Mouse (Mus musculus) embryonic facial prominence, embryonic 11.5 days (tissue): ENCODE measurements at regions not wholly inside any gene's neighbourhood (a gene's known extent, or its start where the extent isn't known, plus 50 kb on each side); places are given as distances from the start of the nearest gene placed in this dataset.
"Not testable (repeated sequence)": the region's sequence is repeated elsewhere in the genome, so short reads cannot be mapped to it uniquely, and the experiment has no call there.

Source experiments
- ATAC-seq: fragments of 200-750 bp; cut with Nextera tagmentation; replicated peaks from 2 replicates; pipeline ENCODE4 v1.8.0; 2017; ENCODE audit warnings: low read depth; ENCODE audit not compliant: insufficient number of reproducible peaks, low FRiP score, low TSS enrichment
- DNase-seq: peaks from one replicate; pipeline ENCODE4 v3.0.0-alpha.2; 2015; ENCODE audit warnings: low spot score
- H3K27ac ChIP-seq: fragments of 300-500 bp; sonication (generic); replicated peaks from 2 replicates; pipeline ENCODE4 v1.5.1; 2014; ENCODE audit warnings: mild to moderate bottlenecking, low read depth, low read length, control low read depth
- H3K27me3 ChIP-seq: fragments of 300-500 bp; sonication (generic); 2 replicates; pipeline ENCODE4 v1.6.1; 2014; ENCODE audit warnings: mild to moderate bottlenecking, low read length, moderate library complexity, mixed read lengths; ENCODE audit not compliant: control insufficient read depth, insufficient read depth
- H3K36me3 ChIP-seq: fragments of 300-500 bp; sonication (generic); replicated peaks from 2 replicates; pipeline ENCODE4 v1.6.1; 2014; ENCODE audit warnings: low read depth, mild to moderate bottlenecking, low read length, moderate library complexity, mixed read lengths; ENCODE audit not compliant: control insufficient read depth, insufficient read depth
- H3K4me1 ChIP-seq: fragments of 300-500 bp; sonication (generic); 2 replicates; pipeline ENCODE4 v1.6.1; 2014; ENCODE audit warnings: low read length, mixed read lengths; ENCODE audit not compliant: control insufficient read depth, insufficient read depth
- H3K4me2 ChIP-seq: fragments of 300-500 bp; sonication (generic); 2 replicates; pipeline ENCODE4 v1.6.1; 2014; ENCODE audit warnings: low read depth, mild to moderate bottlenecking, control low read depth, low read length, moderate library complexity
- H3K4me3 ChIP-seq: fragments of 300-500 bp; sonication (generic); 2 replicates; pipeline ENCODE4 v1.5.1; 2014; ENCODE audit warnings: low read depth, low read length, control low read depth
- H3K9ac ChIP-seq: fragments of 300-500 bp; sonication (generic); replicated peaks from 2 replicates; pipeline ENCODE4 v1.6.1; 2014; ENCODE audit warnings: mild to moderate bottlenecking, control low read depth, low read length
- H3K9me3 ChIP-seq: fragments of 300-500 bp; sonication (generic); replicated peaks from 2 replicates; pipeline ENCODE4 v1.6.1; 2016; ENCODE audit warnings: mild to moderate bottlenecking, low read length, inconsistent platforms, mixed read lengths; ENCODE audit not compliant: control insufficient read depth
- WGBS: fragments of 180-500 bp; shearing (Covaris S2); extraction: QIAGEN DNeasy Blood & Tissue Kit; methylation state at CpG from one replicate; pipeline ENCODE4 v1.1.7; 2014; 5-methylcytosine and 5-hydroxymethylcytosine counted together

DNA sequence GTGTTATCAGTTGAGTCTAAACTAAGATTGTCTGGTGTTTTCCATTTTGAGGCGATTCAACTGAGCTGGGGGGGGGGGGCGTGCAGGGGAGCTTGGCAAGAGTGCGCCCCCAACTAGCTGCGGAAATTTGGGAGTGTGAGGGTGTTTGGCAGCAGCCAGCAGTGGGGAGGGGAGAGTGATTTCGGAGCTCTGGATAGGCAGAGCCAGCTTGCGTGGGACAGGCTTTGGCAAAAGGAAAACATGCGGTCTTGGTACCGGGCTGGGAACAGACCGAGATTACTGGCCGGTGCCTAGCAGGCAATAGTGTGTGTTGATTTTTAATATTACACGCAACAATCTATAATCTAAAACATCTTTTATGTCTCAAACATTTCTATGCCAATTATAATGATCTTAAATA lies 199.4 kb upstream of the Cdk6 start:
- H3K9me3 ChIP-seq, H3K36me3 ChIP-seq, H3K27me3 ChIP-seq, H3K4me3 ChIP-seq, ATAC-seq, H3K4me2 ChIP-seq, H3K4me1 ChIP-seq, DNase-seq, H3K9ac ChIP-seq, H3K27ac ChIP-seq: not testable (repeated sequence)
- WGBS: 92% methylated on average over 10 of the region's 11 CpGs

DNA sequence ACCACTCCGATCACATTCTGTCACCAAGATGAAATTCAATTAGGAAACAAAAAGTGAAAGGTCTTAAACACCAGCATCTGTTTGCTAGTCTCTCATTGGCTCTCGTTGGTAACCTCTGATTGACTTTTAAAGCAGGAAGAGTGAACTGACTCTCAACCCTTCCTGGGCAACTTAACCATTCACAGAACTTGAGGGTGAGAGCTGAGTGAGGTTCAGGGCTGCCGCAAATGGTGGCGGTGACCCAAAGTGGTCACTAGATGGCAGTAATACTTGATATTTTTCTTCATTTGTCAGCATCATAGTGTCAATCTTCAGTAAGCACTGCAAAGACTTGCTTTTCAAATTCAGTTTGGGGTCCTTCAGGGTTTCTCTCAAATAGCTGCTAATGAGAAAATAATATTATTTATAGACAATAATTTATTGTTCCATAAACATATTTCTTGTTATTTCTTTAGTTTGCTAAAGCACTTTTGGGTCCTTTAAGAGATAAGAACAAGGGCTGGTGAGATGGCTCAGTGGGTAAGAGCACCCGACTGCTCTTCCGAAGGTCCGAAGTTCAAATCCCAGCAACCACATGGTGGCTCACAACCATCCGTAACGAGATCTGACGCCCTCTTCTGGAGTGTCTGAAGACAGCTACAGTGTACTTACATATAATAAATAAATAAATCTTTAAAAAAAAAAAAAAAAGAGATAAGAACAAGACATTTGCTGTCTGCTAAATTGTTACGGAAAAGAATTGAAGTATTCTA lies 194.6 kb upstream of the Cdk6 start:
- not testable (repeated sequence) for H3K4me2 ChIP-seq, H3K9me3 ChIP-seq, H3K36me3 ChIP-seq, H3K4me3 ChIP-seq, H3K9ac ChIP-seq, H3K27me3 ChIP-seq, H3K27ac ChIP-seq, H3K4me1 ChIP-seq
- peak; percentile 52; the same call in 1 of the 2 replicates for ATAC-seq
- WGBS: 49% methylated on average over 8 of the region's 11 CpGs
- peak; percentile 28 for DNase-seq

DNA sequence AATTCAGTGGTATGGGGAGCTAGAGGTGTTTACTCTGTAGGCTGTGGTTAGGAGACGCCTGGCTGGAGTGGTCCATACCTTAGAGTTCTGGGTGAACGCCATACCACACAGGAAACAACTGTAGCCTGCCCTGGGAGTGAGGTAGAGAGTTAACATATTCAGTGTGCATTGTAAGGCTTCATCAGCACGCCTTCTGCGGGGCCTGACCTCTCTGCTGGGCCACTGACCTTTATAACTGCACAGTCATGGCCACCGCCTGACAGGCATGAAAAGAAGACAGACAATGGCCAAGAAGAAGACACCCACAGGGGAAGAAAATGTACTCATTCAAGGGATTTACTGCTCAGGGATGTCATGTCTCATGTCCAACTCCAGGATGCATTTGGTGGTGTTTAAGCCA lies 191.4 kb upstream of the Cdk6 start:
- DNase-seq, H3K4me2 ChIP-seq, H3K27me3 ChIP-seq, H3K4me3 ChIP-seq, H3K9me3 ChIP-seq, H3K4me1 ChIP-seq, H3K27ac ChIP-seq, H3K36me3 ChIP-seq, ATAC-seq, H3K9ac ChIP-seq: not testable (repeated sequence)
- 49% methylated on average over 5 of the region's 5 CpGs for WGBS

DNA sequence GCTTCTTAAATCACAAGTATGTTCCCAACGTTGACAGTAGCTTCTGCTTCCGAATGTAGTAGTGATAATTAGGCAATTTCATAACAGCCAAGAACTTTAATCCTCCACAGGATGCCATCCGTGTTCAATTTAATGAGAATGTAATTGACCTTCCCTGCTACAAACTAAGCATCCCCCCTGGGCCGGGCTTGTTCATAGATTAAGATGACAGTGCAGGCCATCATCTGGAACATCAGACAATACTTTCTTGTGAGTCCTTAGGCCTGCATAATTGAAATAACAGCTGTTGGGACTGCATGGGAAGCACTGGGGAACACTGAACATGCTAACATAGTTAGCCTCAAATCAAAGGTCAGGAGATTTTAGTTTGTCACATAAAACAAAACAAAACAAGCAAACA lies 190.5 kb upstream of the Cdk6 start:
- not testable (repeated sequence) for H3K4me1 ChIP-seq, H3K36me3 ChIP-seq, H3K9ac ChIP-seq, H3K4me2 ChIP-seq, H3K27me3 ChIP-seq, H3K9me3 ChIP-seq, H3K4me3 ChIP-seq, ATAC-seq, DNase-seq, H3K27ac ChIP-seq
- 45% methylated on average over 4 of the region's 4 CpGs for WGBS

DNA sequence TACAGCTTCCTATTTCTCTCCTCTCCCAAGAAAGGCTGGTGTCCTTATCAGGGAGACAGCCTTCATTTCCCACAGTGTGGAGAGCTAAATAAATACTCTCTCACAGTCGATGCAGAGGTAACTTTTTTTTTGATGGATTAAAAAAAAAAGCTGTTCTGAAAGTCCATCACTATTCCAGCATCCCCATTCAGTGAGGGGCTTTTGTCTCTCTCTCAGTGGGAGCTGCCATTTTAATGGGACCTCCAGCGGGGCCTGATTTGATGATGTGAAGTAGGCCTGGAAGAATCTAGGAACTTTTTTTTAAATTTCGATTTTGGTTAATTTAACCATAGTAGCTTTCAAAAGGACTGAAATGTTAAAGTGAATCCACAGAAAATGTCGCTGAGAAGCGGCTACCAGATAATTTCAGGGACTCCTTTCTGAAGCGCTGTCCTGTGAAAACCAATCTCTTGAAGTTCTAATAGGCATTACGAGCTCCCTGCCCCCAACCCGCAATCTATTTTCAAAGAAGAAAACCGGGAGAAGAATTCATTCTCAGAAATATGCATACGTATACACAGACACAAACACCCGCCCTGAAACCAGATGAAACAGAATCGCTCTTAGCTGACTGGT lies 189.6 kb upstream of the Cdk6 start:
- H3K9ac ChIP-seq, H3K4me1 ChIP-seq, H3K4me2 ChIP-seq, H3K27ac ChIP-seq, H3K27me3 ChIP-seq, ATAC-seq, H3K36me3 ChIP-seq, H3K9me3 ChIP-seq, DNase-seq: not testable (repeated sequence)
- peak overlapping the region; percentile 13 for H3K4me3 ChIP-seq
- 7% methylated on average over 12 of the region's 12 CpGs for WGBS

DNA sequence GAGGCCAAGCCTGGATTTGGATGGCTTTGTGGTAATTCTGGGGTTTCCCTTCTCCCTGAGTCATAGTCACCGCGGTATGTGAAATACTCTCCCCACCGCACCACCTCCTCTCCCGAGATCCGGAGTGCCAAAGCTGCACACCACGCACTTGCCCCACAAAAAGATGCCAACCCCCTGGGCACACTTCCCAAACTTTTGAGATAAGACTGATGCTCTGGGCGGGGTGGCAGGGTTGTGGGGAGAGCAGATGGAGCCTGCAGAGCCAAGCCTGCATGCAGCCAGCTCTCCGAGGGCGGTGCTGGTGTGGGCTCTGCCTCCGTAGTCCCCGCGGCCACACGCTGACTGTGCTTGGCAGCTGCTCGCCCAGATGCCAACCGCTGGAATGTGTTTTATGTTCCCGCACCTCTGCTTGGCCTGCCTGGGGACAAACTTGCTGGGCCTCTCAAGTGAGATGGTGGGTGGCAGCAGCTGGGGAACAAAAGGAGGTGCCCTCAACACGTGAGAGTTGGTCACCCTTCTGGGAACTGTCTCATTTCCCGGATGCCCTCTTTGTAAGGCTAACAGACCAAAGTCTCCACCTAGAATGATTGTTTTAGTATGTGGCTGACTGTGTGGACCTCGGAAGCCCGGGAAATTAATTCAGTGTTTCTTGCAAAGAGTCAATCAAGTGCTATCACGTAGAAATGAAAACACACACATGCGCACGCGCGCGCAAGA lies 189.0 kb upstream of the Cdk6 start:
- H3K4me3 ChIP-seq: peak overlapping the region; percentile 13
- DNase-seq: peak; percentile 26
- WGBS: 28% methylated on average over 26 of the region's 26 CpGs
- not testable (repeated sequence) for H3K9me3 ChIP-seq, H3K4me1 ChIP-seq, H3K27ac ChIP-seq, H3K27me3 ChIP-seq, H3K36me3 ChIP-seq
- ATAC-seq: peak; percentile 58
- peak overlapping the region; percentile 57 for H3K4me2 ChIP-seq
- peak overlapping the region; percentile 14; the same call in 1 of the 2 replicates for H3K9ac ChIP-seq

DNA sequence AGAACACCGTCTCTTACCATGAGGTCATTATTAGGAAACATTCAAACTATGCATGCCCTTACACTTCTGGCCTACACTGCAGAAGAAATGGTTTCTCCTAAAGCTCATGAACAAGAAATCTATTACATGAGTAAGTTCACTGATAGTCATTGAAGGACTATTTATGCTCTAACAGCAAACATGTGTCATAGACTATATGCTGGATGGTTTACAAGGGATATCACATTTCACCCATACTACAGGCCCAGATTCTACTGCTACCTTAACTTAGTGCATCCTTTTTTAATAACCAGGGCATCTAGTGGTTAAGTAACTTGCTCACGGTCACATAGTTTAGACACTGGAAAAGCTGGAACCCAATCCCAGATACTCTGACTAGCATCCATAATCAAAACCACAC lies 175.8 kb upstream of the Cdk6 start:
- H3K36me3 ChIP-seq, H3K27ac ChIP-seq, H3K9me3 ChIP-seq, H3K27me3 ChIP-seq, DNase-seq, H3K4me1 ChIP-seq, H3K4me2 ChIP-seq, H3K4me3 ChIP-seq, ATAC-seq, H3K9ac ChIP-seq: not testable (repeated sequence)
- WGBS: 80% methylated on average over 2 of the region's 2 CpGs

DNA sequence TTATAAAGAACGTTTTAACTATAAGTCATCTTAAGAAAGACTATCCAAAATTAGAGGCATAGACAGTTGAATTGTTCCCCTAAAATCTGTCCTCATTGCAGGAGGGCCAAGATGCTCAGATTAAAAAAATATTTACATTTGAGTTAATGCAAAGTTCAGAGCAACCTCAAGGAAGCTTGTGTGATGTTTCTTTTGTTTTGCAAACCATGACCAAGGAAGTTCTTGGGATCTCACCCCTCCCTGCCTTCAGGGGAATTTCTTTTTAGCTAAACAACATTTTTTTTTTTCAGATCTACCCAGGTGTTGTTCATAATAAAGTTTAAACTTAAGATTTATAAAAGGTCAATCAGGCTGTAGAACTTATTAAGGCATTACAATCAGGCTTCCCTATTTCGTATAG lies 174.8 kb upstream of the Cdk6 start:
- H3K27me3 ChIP-seq, H3K4me3 ChIP-seq, H3K9me3 ChIP-seq, ATAC-seq, H3K4me1 ChIP-seq, H3K4me2 ChIP-seq, H3K9ac ChIP-seq, H3K27ac ChIP-seq, DNase-seq, H3K36me3 ChIP-seq: not testable (repeated sequence)
- WGBS: 74% methylated on average over 2 of the region's 2 CpGs
